Mouse (Mus musculus): ENCODE data around the gene Tgm6. TPM values are rescaled to one million over a fixed set of nuclear protein-coding genes. Genes with fewer than 3 reads are reported as not detected.

Tgm6 gene
- polyA plus RNA-seq, 1 experiment = not detected

DNA sequence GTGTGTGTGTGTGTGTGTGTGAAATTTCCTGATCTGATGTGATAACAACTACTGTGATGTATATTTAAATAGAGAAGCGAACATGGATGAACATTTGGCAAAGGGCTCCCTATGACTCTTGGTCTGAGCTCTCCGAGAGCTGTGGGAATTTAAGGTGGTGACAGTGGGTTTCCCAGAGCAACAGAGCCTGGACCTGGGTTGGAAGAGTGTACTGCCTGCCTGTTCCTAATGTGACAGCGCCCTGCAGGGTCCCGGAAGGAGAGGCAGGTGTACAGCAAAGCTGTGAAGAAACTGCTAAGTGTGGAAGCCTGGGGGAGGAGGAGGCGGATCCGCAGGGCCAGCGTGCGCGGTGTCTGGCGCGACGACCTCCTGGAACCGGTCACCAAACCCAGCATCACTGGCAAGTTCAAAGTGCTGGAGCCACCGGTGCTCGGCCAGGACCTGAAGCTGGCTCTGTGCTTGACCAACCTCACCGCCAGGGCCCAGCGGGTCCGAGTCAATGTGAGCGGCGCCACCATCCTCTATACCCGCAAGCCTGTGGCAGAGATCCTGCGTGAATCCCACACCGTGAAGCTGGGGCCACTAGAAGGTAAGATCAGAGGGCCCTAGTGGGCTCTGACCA lies 32.6 kb downstream of the Tgm6 start:
- Histone ChIP-seq H3K9me3 (no peaks in the 10 kb centered on the region), H3K4me1 (no peaks in the 10 kb centered on the region), H3K27me3 (replicated peaks) (peaks cover 4% of the 10 kb centered on the region), H3K4me3 (replicated peaks) (no peak overlapping the region), H3K36me3 (replicated peaks; ENCODE audit: low read length) (no peaks in the 10 kb centered on the region)
- no peak for TF ChIP-seq FLI1 (IDR thresholded peaks at IDR 0.05; ENCODE audit: low read length)
- TF ChIP-seq GATA1 (IDR thresholded peaks at IDR 0.05; ENCODE audit: borderline replicate concordance, low read length) = no peak

DNA sequence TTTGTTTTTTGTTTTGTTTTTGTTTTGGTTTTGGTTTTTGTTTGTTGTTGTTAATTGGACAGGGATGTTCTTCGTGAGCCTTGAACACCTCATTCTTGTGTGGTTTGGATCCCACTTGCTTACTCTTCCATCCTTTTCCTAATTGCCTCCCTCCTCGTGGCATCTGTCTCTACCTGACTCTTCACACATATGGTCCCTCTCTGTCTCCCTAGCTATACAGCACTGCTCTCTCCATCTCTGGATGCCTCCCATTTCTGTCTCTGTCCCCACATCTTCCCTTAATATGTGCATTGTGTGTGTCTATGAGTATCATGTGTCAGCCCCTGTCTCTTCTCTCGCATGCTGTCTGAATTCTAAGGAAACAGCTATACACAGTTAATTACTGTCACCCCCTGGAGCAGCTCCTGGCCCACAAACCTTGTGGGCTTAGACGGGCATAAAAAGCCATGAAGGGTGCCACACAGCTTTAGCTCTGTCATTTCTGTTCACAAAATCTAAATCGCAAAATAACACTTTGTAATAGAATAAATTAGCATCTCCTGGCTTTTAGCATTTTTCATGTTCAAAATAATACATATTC lies 34.0 kb downstream of the Tgm6 start:
- H3K27me3 ChIP-seq (replicated peaks) = peaks cover 5% of the 10 kb centered on the region
- no peaks in the 10 kb centered on the region for H3K9me3 ChIP-seq
- no peak for TF ChIP-seq GATA1 (IDR thresholded peaks at IDR 0.05; ENCODE audit: borderline replicate concordance, low read length)
- TF ChIP-seq FLI1 (IDR thresholded peaks at IDR 0.05; ENCODE audit: low read length) = no peak
- H3K4me1 ChIP-seq = no peaks in the 10 kb centered on the region
- H3K4me3 ChIP-seq (replicated peaks) = no peak overlapping the region
- no peaks in the 10 kb centered on the region for H3K36me3 ChIP-seq (replicated peaks; ENCODE audit: low read length)

DNA sequence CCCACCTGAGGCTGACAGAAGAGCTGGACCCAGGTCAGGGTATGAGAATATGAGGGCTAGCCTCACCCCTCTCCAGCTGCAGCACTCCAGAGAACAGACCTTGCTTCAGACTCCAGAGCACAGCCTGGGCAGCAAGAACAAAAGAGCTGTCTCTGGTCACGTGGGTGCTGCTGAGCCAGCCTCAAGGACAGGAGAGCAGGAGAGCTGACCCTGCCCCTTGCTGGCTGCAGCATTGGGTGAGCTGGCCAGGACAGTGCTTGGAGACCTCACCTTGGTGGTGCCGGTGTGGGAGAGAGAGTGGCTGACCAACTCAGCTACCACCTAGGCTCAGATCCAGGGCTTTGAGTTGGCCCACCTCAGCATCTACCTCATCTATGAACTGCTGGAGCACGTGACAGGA lies 43.0 kb downstream of the Tgm6 start:
- H3K36me3 ChIP-seq (replicated peaks; ENCODE audit: low read length) = no peaks in the 10 kb centered on the region
- peaks cover 36% of the 10 kb centered on the region for H3K27me3 ChIP-seq (replicated peaks)
- no peaks in the 10 kb centered on the region for H3K9me3 ChIP-seq
- no peak overlapping the region for H3K4me3 ChIP-seq (replicated peaks)
- TF ChIP-seq FLI1 (IDR thresholded peaks at IDR 0.05; ENCODE audit: low read length) = no peak
- TF ChIP-seq GATA1 (IDR thresholded peaks at IDR 0.05; ENCODE audit: borderline replicate concordance, low read length) = no peak
- no peaks in the 10 kb centered on the region for H3K4me1 ChIP-seq

DNA sequence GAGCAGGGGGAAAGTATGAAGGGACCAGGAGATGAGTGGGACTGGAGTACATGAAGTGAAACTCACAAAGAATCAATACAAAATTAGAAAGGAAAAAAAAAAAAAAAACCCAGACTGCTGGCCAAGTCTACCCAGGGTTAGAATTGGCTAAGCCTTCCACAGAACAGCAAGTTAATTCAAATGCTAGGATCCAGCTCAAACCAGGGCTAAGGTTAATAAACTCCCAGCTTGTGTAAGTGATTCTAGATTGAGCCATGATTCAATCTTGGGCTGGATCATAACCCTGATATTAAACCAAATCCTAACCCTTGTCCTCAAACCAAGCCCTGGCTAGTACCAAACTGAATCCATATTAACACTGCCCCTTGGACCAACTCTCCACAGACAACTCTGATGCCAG lies 43.6 kb downstream of the Tgm6 start:
- Histone ChIP-seq H3K9me3 (no peaks in the 10 kb centered on the region), H3K4me1 (peaks cover 2% of the 10 kb centered on the region; the same call in 1 of the 2 replicates), H3K4me3 (replicated peaks) (no peak overlapping the region), H3K36me3 (replicated peaks; ENCODE audit: low read length) (no peaks in the 10 kb centered on the region), H3K27me3 (replicated peaks) (peaks cover 36% of the 10 kb centered on the region)
- TF ChIP-seq FLI1 (IDR thresholded peaks at IDR 0.05; ENCODE audit: low read length) (no peak), GATA1 (IDR thresholded peaks at IDR 0.05; ENCODE audit: borderline replicate concordance, low read length) (no peak)

DNA sequence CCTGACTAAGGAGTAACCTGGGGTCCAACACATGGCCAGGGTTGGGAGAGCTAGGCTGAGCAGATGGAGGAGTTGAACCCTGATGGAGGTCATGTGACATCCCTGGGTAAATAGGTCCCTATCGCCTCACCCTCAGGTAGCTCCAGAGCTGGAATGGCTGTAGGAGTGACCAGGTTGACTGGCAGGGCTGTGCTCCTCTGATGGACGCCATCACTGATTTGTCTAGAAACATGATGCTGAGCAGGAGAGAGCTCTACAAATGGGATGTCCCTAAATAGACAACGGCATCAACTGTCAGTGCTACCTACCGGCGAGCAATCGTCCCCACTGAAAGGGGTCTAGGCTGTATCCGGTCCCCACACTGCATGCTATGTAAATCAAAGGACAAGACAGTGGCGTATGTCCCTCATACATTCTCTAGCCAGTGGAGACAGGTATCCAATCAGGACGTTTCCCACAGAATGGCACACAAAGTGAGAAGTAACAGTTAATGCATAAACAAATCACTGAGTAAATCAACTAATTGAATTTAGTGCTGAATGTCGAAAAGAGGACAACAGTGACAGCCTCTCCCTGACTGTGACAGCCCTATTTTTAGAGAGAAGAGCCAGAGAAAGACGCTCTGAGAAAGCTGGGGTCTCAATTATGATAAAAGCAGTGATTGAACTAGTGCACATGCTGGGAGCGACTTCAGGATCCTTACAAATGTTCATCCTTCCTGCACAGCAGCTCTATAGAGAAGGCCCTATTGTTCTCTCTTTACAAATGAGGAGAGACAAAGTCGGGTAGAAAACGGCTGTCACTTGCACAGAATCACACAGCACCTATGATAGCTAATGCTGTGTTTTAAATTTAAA lies 45.2 kb downstream of the Tgm6 start:
- Histone ChIP-seq H3K27me3 (replicated peaks) (peaks cover 31% of the 10 kb centered on the region), H3K36me3 (replicated peaks; ENCODE audit: low read length) (no peaks in the 10 kb centered on the region), H3K9me3 (no peaks in the 10 kb centered on the region), H3K4me1 (peaks cover 5% of the 10 kb centered on the region; the same call in 1 of the 2 replicates), H3K4me3 (replicated peaks) (no peak overlapping the region)
- TF ChIP-seq GATA1 (IDR thresholded peaks at IDR 0.05; ENCODE audit: borderline replicate concordance, low read length) = no peak
- no peak for TF ChIP-seq FLI1 (IDR thresholded peaks at IDR 0.05; ENCODE audit: low read length)

DNA sequence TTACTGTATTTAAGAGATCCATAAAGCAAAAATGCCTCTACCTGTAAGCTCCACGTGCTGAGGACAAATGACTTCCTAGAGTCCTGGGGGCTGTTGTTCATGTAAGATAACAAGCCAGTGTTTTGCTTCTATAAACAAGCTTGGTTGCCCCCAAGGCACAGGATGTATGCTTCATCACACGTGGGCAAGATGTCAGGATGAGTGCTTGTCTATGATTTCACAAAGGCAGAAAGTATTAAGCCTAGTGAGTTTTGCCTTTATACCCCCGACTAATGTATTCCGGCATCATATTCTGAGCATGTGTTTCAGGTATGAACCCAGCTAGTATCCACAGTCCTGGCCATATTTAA lies 45.8 kb downstream of the Tgm6 start:
- H3K36me3 ChIP-seq (replicated peaks; ENCODE audit: low read length) = no peaks in the 10 kb centered on the region
- no peak overlapping the region for H3K4me3 ChIP-seq (replicated peaks)
- peaks cover 5% of the 10 kb centered on the region; the same call in 1 of the 2 replicates for H3K4me1 ChIP-seq
- H3K27me3 ChIP-seq (replicated peaks) = peaks cover 31% of the 10 kb centered on the region
- no peaks in the 10 kb centered on the region for H3K9me3 ChIP-seq
- TF ChIP-seq FLI1 (IDR thresholded peaks at IDR 0.05; ENCODE audit: low read length) (no peak), GATA1 (IDR thresholded peaks at IDR 0.05; ENCODE audit: borderline replicate concordance, low read length) (no peak)

DNA sequence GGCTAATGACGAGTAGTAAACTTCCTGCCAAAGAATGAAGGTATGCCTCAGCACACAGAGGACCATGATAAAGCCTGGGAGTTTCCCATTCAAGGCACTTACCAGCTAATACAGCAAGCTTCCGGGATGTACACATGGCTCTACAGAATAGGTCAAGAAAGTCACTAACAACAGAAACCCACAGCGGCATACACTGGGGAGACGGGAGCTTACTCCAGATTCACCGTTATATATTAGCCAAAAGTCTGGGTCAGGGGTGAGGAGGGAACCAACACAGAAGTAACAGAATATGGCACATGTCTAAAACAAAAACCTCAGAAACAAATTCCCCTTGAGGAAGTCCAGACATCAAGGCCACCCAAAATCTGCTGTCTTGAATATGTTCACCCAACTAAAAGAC lies 50.5 kb downstream of the Tgm6 start:
- Histone ChIP-seq H3K4me1 (peaks cover 8% of the 10 kb centered on the region; the same call in 1 of the 2 replicates), H3K9me3 (no peaks in the 10 kb centered on the region), H3K27me3 (replicated peaks) (peaks cover 7% of the 10 kb centered on the region), H3K36me3 (replicated peaks; ENCODE audit: low read length) (peaks cover 26% of the 10 kb centered on the region), H3K4me3 (replicated peaks) (no peak overlapping the region)
- no peak for TF ChIP-seq FLI1 (IDR thresholded peaks at IDR 0.05; ENCODE audit: low read length)

DNA sequence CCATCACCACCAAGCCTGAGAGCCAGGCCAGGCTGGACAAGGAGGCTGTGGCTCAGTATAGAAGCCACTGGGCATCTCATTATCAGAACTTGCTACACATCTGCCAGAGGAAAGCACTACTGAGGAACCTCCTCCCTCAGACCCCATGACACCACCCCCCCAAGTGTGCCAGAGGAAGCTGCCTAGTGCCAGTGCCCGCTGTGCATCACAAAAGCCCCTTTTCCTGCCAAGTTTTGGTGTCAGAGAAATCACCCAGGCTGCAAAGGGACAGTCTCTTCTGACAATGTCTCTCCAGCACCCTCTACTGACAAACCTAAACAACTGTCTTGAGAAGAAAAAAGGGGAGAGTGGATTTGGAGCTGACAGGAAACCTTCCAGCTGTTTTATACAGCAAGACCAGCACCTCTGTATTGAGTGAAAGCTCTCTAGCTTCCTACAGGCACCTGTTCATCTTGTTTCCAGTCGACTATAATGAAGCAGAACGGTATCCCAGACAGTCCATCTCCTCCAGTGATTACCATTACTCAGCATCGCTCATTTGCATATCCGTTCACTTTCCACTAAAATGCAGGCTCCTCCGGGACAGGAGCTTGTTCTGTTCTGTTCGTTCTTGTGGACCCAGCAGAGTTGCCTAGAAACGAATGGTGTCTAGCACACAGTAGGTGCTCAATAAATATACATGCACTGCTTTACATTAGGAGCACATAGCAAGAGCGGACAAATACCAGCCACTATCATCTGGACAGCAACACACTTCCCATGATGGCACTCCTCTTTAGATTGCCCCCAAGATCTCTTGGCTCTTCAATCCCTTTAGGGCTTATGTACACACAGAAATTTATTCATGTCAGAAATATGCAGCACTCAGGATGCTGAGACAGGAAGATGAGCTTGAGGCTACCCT lies 54.3 kb downstream of the Tgm6 start:
- Histone ChIP-seq H3K9me3 (no peaks in the 10 kb centered on the region), H3K4me3 (replicated peaks) (no peak overlapping the region), H3K36me3 (replicated peaks; ENCODE audit: low read length) (peaks cover 63% of the 10 kb centered on the region), H3K27me3 (replicated peaks) (no peaks in the 10 kb centered on the region), H3K4me1 (0 out of 2 replicates have a peak, but pooled peaks cover 3% of the 10 kb centered on the region)
- TF ChIP-seq GATA1 (IDR thresholded peaks at IDR 0.05; ENCODE audit: borderline replicate concordance, low read length) (no peak), FLI1 (IDR thresholded peaks at IDR 0.05; ENCODE audit: low read length) (no peak)

DNA sequence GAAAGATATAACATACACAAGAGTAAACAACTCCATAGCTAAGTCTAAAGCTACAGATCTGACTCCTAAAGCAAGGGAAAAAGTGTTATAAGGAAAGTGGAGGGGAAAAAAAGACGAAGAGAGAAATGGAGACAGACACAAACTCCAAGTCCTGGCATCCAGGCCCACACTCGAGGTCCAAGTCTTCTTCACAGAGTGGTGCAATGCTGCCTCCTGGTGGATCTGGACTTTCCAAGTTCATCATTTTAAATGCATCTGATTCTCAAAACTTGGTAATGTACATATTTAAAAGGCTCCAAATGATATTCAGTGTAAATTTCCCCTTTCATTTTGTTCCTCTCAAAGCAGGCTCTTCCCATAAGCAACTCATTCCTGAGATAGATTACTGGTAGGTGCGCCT lies 55.6 kb downstream of the Tgm6 start:
- no peak for TF ChIP-seq FLI1 (IDR thresholded peaks at IDR 0.05; ENCODE audit: low read length)
- no peak for TF ChIP-seq GATA1 (IDR thresholded peaks at IDR 0.05; ENCODE audit: borderline replicate concordance, low read length)
- Histone ChIP-seq H3K9me3 (no peaks in the 10 kb centered on the region), H3K36me3 (replicated peaks; ENCODE audit: low read length) (peaks cover 76% of the 10 kb centered on the region), H3K4me1 (peaks cover 9% of the 10 kb centered on the region; the same call in 1 of the 2 replicates), H3K4me3 (replicated peaks) (no peak overlapping the region), H3K27me3 (replicated peaks) (no peaks in the 10 kb centered on the region)

Data from megakaryocyte, embryonic 14.5 days (primary cell).